Mouse (Mus musculus) gastrocnemius, adult 18-20 months (tissue): ENCODE results near the gene B3gnt9. TPM values are rescaled to one million over a fixed set of nuclear protein-coding genes. Genes with fewer than 3 reads are reported as not detected.
A peak's percentile ranks its signal among the peaks of the same experiment; 100 is the strongest.
"Not testable (repeated sequence)": the region's sequence is repeated elsewhere in the genome, so short reads cannot be mapped to it uniquely, and the experiment has no call there.

Experiments
- DNase-seq: peaks from one replicate; pipeline ENCODE4 v3.0.0; 2021; ENCODE audit warnings: low spot score
- total RNA-seq, 2 experiments: library from RNA; stranded (reverse); gene quantifications; 2 replicates each; pipeline ENCODE4 v1.2.3; 2021

The B3gnt9 gene
- total RNA-seq, 2 experiments from 2014 or later: 1.3 to 1.9 TPM

DNA sequence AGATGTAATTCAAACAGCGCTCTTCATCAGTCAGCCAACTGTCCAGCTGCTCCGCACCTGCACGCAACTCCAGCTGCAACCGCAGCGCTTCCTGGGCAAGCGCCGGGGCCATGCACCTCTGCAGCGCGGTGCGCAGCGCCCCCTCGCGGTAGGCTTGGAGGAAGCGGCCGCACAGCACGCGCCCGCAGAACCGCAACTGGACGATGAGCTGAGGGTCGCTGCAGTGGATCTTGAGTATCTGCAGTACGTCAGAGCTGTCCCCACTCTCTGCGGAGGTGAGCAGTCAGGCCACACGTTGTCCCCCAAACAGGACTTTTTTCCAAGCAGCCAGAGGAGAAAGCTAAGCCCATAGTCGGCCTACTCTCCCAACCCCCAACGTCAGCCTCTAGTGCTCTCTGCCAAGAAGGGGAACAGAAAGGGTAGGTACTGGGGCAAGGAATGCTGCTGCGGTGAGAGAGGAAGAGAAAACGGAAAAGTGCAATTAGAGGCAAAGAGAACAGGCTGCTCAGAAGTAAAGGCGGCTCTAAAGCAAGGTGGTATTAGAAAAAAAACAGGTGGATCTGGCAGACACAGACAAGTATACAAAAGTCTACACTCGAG is 4.9 kb upstream of the B3gnt9 start:
- peak; percentile 64 for DNase-seq

DNA sequence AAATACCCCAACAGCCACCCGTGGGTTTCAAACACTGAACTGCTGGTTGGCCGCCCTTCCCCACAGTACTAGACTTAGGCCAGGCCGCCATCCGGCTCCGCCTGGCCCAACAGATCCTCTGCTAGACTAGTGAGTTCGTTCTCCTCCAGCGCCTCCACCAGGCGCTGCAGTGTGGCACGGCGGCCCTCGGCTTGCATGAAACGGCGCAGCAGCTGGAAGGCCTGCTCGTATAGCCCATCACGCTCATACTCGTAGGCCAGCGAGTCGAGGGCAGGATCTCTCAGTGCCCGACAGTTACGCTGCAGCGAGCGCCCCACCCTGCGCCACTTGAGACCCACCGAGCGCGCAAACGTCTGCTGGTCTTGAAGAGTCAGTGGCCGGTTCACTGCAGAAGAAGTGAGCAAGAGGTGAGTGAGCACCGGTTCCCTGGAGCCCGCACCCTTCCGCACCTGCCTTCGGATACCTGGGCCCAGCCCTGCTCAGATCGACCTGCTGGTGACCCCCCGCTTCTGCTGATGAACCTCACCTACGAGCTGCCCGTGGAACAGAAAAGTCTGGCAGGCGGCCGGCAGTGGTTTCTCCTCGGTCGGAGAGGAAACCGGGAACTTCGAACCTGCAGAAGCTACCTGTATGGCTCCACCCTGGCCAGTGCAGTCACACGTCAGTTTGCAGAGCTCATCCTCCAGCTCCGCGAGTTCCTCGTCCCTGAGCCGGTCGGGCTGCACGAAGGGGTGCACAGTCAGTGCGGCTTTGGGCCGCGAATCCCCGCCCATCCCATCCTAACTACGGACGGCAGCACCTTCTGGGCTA is 4.2 kb upstream of the B3gnt9 start:
- no peak for DNase-seq

DNA sequence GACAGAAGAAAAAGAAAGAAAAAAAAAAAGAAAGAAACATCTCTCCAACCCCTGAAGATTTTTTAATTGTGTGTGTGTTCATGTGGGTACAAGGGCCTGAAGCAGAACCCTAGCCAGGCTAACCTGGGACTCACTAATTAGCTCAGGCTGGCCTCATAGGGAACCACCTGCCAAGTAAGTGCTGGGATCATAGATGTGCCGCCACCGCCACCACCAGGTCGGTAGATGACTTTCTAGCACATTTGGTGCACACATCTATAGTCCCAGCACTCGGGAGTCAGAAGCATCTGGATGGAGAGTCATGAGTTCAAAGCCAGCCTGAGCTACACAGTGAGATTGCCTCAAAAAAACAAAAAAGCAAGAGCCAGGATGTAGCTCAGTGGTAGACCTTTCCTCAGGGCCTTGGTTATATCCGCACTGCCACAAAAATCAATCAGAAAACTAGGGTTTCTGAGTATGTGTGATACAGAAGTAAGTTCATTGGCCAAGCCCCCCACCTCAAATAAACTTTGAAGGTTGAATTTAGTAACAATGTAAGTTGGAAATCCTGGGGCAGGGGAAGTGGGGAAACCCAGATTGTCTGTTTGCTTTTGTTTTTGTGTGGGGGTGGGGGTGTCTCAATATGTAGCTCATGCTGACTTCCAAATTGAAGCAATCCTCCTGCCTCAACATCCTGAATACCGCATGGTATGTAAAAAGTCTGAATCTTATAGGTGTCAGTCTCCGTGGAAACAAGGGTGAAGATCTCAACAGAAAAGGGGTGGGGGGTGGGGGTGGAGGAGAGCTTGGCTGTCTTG is 2.6 kb upstream of the B3gnt9 start:
- no peak for DNase-seq

DNA sequence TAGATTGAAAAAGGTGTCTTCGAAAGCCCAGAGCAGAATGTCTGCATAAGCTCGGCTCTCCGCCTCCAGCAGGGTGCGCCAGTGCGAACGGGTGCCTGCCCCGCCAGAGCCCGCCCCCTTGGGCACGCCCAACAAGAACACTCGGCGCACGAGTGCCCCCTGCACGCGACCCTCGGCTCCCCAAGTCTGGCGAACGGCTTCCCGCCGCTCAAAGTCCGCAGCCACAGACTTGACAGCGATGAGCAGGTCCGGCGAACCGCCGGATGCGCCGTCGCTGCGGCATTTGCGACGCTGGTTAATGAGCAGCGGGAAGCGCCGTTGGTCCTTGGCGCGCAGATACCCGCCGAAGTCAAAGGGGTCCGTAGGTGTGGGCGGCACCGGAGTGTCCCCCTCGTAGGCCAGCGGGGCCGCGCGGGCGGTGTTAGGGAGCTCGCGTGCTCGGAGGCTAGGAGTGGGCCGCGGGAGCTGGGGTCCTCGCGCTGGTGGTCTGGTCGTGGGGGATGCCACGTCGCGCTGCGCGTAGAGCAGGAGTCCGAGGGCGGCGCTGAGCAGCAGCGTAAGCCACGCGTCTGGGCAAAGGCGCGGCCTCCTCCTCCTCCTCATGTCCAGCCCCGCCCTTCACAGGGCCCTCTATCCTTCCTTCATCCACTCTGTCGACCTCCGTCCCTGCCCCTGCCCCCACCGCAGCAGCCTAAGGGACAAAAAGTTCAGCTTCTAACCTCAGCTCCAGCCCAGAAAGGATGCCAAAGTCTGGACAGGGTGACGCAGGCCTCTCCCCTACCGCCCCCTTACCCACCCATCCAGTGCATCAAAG is 594 bp downstream of the B3gnt9 start:
- peak; percentile 88 for DNase-seq

DNA sequence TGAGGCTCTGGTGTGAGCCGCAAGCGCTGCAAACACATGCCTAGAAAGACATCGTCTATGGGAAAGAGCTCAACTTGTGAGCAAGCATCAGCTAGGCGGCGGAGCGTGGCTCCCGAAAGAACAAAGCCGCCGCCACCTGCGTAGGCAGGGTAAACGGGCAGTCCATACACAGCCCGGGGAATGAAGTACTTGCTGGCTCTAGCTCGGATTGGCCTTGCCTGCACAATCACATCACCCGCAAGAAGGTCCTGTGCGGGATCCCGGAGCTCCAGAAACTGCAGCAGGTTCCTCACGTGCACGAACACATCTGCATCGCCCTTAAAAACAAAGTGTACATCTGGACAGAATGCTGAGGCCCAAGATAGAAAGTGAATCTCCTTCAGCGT is 1.2 kb downstream of the B3gnt9 start:
- no peak for DNase-seq

DNA sequence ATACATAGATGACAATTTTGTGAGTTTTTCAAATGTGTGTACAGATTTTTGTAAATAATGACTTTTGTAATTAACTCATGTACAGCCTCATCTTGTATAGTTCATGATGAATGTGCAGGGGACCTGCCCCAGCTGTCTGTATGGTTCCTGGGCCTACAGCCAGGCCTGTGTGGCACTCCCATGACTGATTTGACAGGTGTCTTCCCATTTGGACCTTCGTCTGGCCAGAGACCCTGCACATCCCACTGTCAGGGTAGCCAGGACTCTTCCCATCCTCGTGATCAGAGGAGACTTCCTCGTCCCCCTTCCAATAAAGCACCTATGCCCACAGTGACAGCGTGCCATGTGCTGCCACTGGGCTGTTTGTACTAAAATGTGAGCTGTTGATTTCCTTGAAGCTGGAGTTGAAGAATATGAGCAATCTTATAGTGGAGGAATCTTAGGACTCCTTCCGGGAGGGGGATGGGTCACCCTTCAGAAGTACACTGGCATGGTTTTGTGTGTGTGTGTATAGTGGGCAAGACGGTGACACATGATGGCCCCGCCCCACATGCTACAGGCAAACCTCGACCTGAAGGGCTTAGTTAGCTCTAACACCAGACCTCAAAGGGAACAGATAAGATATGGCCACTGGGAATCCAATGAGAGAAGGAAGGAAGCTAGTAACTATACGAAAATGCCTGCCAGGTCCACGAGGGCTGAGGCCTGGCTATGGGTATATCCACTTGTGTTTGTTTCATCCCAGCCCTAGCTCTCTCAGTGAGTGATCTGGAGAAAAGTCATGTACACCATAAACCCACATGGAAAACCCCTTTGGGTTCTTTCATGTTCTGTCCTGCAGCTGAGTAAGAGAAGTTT is 2.0 kb downstream of the B3gnt9 start:
- DNase-seq: no peak

DNA sequence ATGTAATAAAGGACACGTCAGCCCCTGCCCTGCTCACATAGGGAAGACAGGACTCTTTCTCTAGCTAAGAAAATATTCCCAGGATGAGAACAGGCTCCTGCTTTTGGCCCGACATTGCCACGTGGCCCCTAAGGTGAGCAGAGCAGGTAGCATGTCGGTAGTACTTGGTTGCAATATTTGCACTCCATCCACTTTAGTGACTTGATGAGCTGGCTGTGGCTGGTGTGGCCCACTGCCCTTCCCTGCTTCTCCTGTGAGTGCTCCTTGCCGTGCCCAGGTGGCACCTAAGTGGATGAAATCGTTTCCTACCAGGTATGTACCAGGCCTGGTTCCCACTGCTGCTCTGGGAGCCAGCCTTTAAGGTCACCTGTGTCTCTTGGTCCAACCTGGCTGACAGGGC is 3.0 kb downstream of the B3gnt9 start:
- no peak for DNase-seq

DNA sequence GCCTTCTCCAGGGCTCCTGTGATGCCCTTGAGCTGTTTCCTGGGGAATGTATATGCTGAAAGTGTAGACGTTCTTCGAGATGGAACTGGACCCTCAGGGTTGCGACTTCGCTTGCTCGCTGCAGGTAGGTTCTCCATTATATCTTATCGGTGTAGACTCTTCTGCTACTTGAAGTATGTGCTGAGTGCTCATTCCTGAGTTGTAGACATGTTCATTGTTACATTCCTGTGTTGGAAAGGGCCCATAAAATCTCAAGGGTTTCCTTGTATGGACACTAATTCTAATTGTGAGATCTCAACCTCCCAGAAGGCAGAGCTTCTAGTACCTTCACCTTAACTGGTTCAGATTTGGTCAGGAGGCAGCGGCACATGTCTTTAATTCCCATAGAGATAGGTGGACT is 13.9 kb downstream of the B3gnt9 start:
- no peak for DNase-seq

DNA sequence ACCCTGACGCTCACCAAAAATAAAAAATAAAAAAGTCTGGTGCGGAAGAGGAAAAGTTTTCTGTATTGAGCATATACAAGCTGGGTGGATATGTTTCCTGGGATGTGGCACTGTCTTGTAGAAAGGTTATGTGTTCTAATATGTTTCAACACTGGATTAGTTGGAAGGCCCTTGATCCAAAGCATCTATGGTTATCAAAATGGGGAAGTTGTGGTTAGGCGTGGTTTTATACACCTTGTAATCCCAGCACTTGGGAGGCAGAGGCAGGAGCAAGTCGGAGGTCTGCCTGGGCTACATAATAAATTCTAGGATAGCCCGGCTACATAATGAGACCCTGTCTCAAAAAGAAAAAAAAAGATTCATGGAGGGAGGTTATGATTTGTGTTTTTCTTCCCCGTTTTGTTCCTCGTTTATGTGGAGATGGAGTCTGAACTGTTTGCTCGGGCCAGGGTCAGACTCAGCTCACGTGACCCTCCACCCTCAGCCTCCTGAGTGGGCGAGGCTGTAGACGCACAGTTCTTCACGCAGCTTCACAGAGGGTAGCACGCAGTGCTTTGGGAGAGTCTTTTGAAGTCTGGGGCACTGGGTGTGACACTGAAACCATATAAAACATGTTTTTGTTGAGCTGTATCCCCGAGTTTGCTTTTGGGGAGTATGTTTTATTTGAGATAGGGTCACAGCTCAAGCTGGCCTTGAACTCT is 17.4 kb downstream of the B3gnt9 start:
- DNase-seq: no peak

DNA sequence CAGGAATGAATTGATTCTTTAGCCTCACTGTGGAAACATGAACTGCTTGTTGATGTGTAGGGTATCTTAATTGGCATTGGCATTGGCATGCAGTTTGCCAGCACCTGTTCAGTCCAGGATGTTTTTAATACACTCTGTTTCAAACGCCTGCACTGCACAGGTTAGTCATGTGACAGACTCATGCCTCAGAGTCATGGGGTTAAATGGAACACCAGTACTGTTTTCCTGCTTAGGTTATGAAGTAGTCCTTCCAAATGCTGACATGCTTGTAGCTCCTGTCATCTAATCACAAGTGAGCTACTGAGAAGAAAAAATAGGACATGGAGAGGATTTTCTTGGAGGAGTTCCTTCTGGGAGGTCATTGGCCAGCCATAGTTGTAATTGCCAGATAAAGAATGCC is 19.7 kb downstream of the B3gnt9 start:
- peak; percentile 67 for DNase-seq

DNA sequence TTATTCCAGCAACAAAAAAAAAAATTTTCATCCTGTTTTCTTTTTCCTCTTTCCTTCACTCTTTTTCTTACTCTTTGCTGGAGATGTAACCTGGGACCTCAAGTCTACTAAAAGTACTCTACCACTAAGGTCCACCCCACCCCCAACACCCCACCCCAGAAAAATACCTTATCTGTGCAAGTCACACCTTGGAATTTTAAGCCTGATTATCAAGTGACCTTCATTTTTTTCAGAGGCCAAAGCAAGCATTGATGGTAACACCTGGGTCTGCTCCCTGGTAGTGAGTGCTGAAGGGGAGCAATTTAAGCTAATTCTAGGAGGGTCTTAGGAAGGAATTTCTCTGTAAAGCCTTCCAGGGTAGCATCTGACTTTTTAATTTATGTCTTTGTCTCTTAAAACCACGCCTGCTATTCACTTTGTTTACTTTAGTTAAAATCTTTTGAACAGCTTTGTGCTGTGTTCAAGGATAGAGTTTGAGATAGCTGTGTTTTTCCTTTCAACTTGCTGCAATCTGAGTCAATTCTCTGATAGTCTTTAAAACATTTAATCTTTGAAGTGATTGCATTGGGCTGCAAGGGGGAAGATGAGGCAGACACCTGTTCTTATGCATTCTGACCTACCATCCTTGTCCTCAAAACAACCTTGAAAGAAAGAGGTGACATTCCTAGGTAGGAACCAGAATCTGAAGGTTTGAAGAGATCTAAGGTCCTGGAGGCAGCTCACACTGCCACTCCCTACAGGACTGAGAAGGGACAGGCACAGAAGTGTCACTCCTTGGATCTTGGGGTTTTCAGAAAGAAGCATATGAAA is 21.6 kb downstream of the B3gnt9 start:
- no peak for DNase-seq

DNA sequence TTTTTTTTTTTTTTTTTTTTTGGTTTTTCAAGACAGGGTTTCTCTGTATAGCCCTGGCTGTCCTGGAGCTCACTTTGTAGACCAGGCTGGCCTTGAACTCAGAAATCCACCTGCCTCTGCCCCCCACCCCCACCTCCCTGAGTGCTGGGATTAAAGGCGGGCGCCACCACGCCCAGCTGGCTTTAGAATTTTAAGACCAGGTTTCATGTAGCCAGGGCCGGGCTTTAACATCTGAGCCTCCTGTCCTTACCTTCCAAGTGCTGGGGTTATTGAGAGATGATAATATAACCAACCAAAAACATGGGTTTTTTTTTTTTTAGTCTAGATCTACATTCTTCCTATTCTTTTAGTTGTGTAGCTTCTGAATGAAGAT is 22.6 kb downstream of the B3gnt9 start:
- not testable (repeated sequence) for DNase-seq

DNA sequence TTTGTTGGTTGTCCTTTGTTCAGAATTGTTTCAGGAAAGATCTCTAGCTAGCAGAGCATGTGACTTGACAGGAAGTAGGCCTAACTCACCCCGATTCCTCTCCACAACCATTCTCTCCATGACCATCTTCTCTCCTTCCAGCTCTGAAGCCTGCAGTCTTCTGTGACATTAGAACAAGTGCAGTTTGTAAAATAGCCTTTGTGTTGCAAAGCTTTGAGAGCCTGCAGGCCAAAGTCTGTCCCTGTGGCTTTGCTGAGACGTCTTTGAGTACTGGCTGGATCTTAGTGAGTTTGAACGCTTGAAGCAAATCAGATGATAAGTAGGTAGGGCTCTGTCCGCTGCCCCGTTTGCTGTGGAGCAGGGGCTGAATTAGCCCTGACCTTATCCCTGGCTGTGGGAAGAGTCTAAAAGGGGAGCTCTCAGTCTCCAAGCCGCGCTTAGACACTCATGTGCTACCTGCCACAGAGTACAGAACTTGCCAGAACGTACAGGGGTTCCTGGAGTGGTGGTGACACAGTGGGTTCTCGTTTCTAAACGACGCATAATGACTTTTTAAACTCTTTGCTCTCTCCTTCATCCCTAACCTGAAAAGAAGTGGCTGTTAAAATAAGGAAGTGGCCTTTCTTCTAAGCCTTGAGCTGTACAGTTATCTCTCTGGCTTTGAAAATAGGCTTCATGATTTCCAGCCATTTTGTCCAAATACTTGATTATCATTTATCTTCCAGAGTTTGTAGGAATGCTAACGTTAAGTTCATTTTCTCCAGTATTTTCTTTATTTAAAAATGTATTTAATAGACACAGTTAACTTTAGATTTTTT is 23.2 kb downstream of the B3gnt9 start:
- no peak for DNase-seq

DNA sequence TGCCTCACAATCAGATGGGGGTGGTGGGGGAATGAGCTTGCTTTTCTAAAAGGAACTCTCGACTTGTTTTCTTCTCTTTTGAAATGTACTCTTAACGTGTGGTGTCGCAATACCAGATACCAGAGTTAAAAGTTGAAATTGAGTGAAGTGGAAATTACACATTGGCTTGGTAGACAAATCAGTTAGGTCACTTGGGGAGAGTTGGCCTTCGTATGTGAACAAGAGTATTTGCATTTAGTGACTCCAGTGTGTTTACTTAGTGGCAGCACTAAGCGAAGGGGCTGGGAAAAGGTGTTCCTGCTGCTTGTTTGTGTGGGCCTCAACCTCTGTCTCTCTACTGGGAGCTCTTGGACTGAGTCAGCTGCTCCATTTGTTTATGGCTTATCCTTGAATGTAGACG is 29.0 kb downstream of the B3gnt9 start:
- DNase-seq: no peak

DNA sequence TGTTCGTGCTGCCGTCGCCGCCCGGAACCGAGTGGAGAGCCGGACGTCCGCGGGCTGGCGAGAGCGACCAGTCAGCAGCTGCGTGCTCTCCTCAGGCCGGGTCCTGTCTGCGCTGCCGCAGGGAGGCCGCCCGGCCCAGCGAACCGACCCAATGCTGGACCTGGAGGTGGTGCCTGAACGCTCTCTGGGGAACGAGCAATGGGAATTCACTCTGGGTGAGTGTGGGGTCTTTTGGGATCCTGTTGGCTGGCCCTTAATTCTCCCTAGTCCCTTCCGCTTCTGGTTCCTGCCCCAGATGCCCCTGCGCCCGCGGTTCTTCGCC is 29.7 kb downstream of the B3gnt9 start:
- no peak for DNase-seq

DNA sequence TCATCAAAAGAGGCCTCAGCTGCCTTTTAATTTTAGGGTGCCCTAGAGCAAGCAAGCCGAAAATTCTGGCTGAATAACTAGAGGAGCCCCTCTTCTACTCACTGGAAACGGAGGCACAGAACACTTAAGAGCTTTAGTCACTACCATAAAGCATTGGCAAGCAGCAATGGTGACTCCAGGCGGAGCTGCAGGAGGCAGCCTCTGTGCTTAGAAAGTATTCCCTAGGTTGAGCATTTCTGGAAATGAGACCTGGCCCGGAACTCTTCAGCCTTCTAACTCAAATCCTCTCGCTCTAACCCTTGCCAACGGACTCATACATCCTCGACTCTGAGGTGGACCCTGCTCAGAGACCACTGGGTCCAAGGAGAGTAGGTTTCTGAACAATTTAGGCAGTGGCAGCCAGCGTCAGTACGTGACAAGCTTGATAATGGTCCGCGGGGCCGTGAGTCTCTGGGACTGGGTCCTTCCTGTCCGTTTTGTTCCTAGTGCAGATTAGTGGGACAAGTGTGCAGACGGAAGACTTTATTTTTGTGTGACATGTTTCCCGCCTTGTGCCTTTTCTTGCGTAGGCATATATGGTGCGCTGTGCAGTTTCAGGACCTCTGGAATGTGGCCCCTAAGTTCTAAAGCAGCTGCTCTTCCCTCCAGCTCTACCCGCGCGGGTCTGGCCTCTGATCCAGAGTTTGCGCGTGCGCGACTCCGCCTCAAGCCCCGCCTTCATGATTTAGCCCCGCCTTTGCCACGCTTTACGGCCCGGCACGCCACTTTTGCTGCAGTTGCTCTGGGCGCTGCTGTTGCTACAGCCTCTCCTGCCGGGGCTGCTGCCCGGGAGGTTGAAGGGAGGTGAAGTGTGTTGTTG is 30.3 kb downstream of the B3gnt9 start, which contains the start of gene D230025D16Rik:
D230025D16Rik (plus strand) TSS at position 733 of the 859 bp plus-strand sequence.
- DNase-seq: peak; percentile 96

DNA sequence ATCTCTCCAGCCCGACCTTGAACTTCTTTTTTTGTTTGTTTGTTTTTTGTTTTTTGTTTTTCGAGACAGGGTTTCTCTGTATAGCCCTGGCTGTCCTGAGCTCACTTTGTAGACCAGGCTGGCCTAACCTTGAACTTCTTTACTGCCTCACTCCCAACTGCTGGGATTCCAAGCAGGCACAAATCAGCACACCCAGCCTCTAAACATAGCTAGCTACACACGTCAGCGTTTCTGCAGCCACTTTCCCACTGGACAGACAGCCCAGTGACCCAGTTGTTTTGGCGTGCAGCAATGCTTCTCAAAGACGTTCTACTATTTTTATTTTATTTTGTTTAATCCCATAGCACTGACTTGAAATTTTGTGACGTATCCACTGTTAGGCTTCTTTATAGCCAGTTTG is 31.1 kb downstream of the B3gnt9 start:
- peak; percentile 50 for DNase-seq
